Mouse (Mus musculus) liver, postnatal 0 days (tissue): Measurements from ENCODE around the gene Dnajc16. TPM values are rescaled to one million over a fixed set of nuclear protein-coding genes. Genes with fewer than 3 reads are reported as not detected.

Experiments
- ATAC-seq: fragments of 200-750 bp; cut with Nextera tagmentation; 2 replicates; pipeline ENCODE4 v1.8.0; 2017; ENCODE audit warnings: mild to moderate bottlenecking, moderate library complexity
- DNase-seq: peaks from one replicate; pipeline ENCODE4 v3.0.0-alpha.2; 2016
- H3K27ac ChIP-seq: fragments of 300-500 bp; sonication (generic); 2 replicates; pipeline ENCODE4 v1.5.1; 2014; ENCODE audit warnings: antibody characterized with exemption, moderate library complexity, mild to moderate bottlenecking, low read depth
- H3K27me3 ChIP-seq: fragments of 300-500 bp; sonication (generic); 2 replicates; pipeline ENCODE4 v1.6.1; 2014; ENCODE audit warnings: low read length, control low read depth, mixed read lengths; ENCODE audit not compliant: insufficient read depth
- H3K36me3 ChIP-seq: fragments of 300-500 bp; sonication (generic); replicated peaks from 2 replicates; pipeline ENCODE4 v1.6.1; 2014; ENCODE audit warnings: mild to moderate bottlenecking, control low read depth, low read length, moderate library complexity, mixed read lengths; ENCODE audit not compliant: insufficient read depth
- H3K4me1 ChIP-seq: fragments of 300-500 bp; sonication (generic); 2 replicates; pipeline ENCODE4 v1.6.1; 2014; ENCODE audit warnings: antibody characterized with exemption, mild to moderate bottlenecking, control low read depth; ENCODE audit not compliant: insufficient read depth
- H3K4me2 ChIP-seq: fragments of 300-500 bp; sonication (generic); 2 replicates; pipeline ENCODE4 v1.6.1; 2014; ENCODE audit warnings: low read depth, mild to moderate bottlenecking, low read length, moderate library complexity, mixed read lengths
- H3K4me3 ChIP-seq: fragments of 300-500 bp; sonication (generic); 2 replicates; pipeline ENCODE4 v1.5.1; 2014; ENCODE audit warnings: low read depth, low read length
- H3K9ac ChIP-seq: fragments of 300-500 bp; sonication (generic); replicated peaks from 2 replicates; pipeline ENCODE4 v1.6.1; 2014; ENCODE audit warnings: mild to moderate bottlenecking, moderate library complexity
- H3K9me3 ChIP-seq: fragments of 300-500 bp; sonication (generic); 2 replicates; pipeline ENCODE4 v1.6.1; 2016; ENCODE audit warnings: mild to moderate bottlenecking, control low read depth, low read length, mixed read lengths
- CTCF ChIP-seq: sonication (generic); IDR thresholded peaks from 2 replicates; pipeline ENCODE4 v1.5.1; 2016; ENCODE audit warnings: antibody characterized with exemption, low read depth
- EP300 ChIP-seq: IDR thresholded peaks from 2 replicates; pipeline ENCODE4 v1.6.1; 2016; ENCODE audit warnings: antibody characterized with exemption, low read depth, mild to moderate bottlenecking
- WGBS: fragments of 180-500 bp; shearing (Covaris S2); extraction: QIAGEN DNeasy Blood & Tissue Kit; methylation state at CpG from one replicate; pipeline ENCODE4 v1.1.7; 2014; ENCODE audit not compliant: insufficient replicate concordance; 5-methylcytosine and 5-hydroxymethylcytosine counted together
- polyA plus RNA-seq: library from polyadenylated mRNA; unstranded; fragments of >200 nt; fragmentation: Nextera tagmentation; extraction: Ambion mirVana; gene quantifications from 2 replicates; pipeline ENCODE4 v1.2.1, GENCODE M21; 2015

Gene Dnajc16
- polyA plus RNA-seq, 1 experiment from 2014 or later, result 2.7 TPM

- H3K4me2 ChIP-seq, result no peak overlapping the region
- H3K9ac ChIP-seq, result no peak overlapping the region
- 77% methylated on average over 8 of the region's 8 CpGs for WGBS
- no peaks in the 10 kb centered on the region for H3K9me3 ChIP-seq
- H3K36me3 ChIP-seq, result peaks cover 59% of the 10 kb centered on the region
- TF ChIP-seq CTCF (no peak), EP300 (no peak)
- no peak overlapping the region for H3K27ac ChIP-seq
- H3K27me3 ChIP-seq, result no peaks in the 10 kb centered on the region
- ATAC-seq, result no peak
- no peak overlapping the region for H3K4me3 ChIP-seq
- no peak for DNase-seq
- no peaks in the 10 kb centered on the region for H3K4me1 ChIP-seq
These were observed 15.2 kb upstream of the Dnajc16 start for GRCm38 (mm10) chr4:141805886-141806285.

- no peaks in the 10 kb centered on the region for H3K27me3 ChIP-seq
- TF ChIP-seq CTCF (peak; percentile 26; the same call in 1 of the 2 replicates), EP300 (no peak)
- no peak overlapping the region for H3K4me2 ChIP-seq
- H3K4me3 ChIP-seq, result no peak overlapping the region
- H3K9me3 ChIP-seq, result no peaks in the 10 kb centered on the region
- DNase-seq (no peak), ATAC-seq (no peak)
- H3K27ac ChIP-seq, result no peak overlapping the region
- H3K4me1 ChIP-seq, result no peaks in the 10 kb centered on the region
- no peak overlapping the region for H3K9ac ChIP-seq
- WGBS, result 84% methylated on average over 4 of the region's 4 CpGs
- peaks cover 43% of the 10 kb centered on the region for H3K36me3 ChIP-seq
These were observed 13.4 kb upstream of the Dnajc16 start for GRCm38 (mm10) chr4:141804105-141804504.

DNA sequence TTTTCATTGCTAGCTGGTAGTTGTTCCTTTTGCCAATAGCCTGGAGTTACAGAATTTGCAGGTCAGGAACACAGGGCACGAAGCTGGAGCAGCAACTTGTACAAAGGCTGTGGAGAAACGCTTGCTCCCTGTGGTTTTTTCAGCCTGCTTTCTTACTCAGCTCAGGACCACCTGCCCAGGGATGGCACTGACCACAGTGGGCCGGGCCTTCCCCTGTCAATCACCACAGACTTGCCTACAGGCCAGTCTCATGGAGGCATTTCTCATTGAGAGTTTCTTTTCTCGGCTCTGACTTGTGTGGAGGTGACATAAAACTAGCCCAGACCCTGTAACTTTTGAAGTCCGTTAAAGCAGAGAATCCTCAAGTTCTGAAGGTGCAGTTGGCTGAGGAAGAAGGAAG is 6.8 kb upstream of the Dnajc16 start:
- Histone ChIP-seq H3K4me1 (peaks cover 19% of the 10 kb centered on the region), H3K4me3 (no peak overlapping the region), H3K4me2 (no peak overlapping the region), H3K27ac (no peak overlapping the region), H3K9me3 (no peaks in the 10 kb centered on the region), H3K36me3 (peaks cover 14% of the 10 kb centered on the region), H3K9ac (no peak overlapping the region), H3K27me3 (no peaks in the 10 kb centered on the region)
- no peak for TF ChIP-seq CTCF
- no peak for TF ChIP-seq EP300
- WGBS, result 84% methylated on average over 5 of the region's 5 CpGs
- DNase-seq (no peak), ATAC-seq (no peak)

GRCm38 (mm10) chr4:141796954-141797353 is 6.2 kb upstream of the Dnajc16 start:
- Histone ChIP-seq H3K4me3 (no peak overlapping the region), H3K27ac (no peak overlapping the region), H3K4me1 (peaks cover 25% of the 10 kb centered on the region), H3K9me3 (no peaks in the 10 kb centered on the region), H3K4me2 (no peak overlapping the region), H3K27me3 (no peaks in the 10 kb centered on the region), H3K9ac (no peak overlapping the region), H3K36me3 (peaks cover 14% of the 10 kb centered on the region)
- TF ChIP-seq EP300 (no peak), CTCF (no peak)
- DNase-seq, result no peak
- WGBS, result 86% methylated on average over 4 of the region's 4 CpGs
- no peak for ATAC-seq

- 88% methylated on average over 7 of the region's 7 CpGs for WGBS
- Histone ChIP-seq H3K27ac (no peak overlapping the region), H3K9me3 (no peaks in the 10 kb centered on the region), H3K4me3 (no peak overlapping the region), H3K9ac (no peak overlapping the region), H3K4me1 (peaks cover 28% of the 10 kb centered on the region), H3K27me3 (no peaks in the 10 kb centered on the region), H3K4me2 (no peak overlapping the region), H3K36me3 (peaks cover 14% of the 10 kb centered on the region)
- DNase-seq (no peak), ATAC-seq (no peak)
- TF ChIP-seq CTCF (no peak), EP300 (no peak)
These were observed 5.6 kb upstream of the Dnajc16 start for GRCm38 (mm10) chr4:141796356-141796755.

DNA sequence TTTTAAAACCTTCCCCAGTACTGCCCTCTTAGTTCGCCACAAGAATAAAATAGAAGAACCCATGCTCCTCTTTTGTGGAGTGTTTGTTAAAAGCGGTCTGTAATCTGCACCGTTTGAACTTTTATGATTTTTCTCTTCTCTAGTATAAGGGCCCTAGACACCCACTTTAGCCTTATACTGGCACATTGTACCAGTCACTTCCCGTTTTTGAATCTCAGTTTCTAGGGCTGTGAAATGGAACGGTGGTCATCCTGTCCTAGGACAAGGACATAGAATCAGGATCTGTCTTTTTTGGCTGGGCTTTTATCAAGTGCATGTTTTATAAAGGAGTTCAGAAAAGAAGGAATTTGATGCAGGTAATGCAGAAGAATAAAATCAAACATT is 3.4 kb upstream of the Dnajc16 start:
- peak overlapping the region; percentile 76 for H3K4me2 ChIP-seq
- peak overlapping the region; percentile 51 for H3K4me3 ChIP-seq
- WGBS, result 5% methylated on average over 5 of the region's 5 CpGs
- H3K27ac ChIP-seq, result peak overlapping the region; percentile 81
- H3K27me3 ChIP-seq, result no peaks in the 10 kb centered on the region
- H3K9ac ChIP-seq, result peak overlapping the region; percentile 48
- H3K9me3 ChIP-seq, result no peaks in the 10 kb centered on the region
- peaks cover 39% of the 10 kb centered on the region for H3K4me1 ChIP-seq
- DNase-seq (no peak), ATAC-seq (no peak)
- H3K36me3 ChIP-seq, result peaks cover 14% of the 10 kb centered on the region
- TF ChIP-seq CTCF, result no peak
- peak; percentile 14; the same call in 1 of the 2 replicates for TF ChIP-seq EP300
